Mouse (Mus musculus): Measurements from ENCODE around the gene Disc1.

Disc1 gene

DNA sequence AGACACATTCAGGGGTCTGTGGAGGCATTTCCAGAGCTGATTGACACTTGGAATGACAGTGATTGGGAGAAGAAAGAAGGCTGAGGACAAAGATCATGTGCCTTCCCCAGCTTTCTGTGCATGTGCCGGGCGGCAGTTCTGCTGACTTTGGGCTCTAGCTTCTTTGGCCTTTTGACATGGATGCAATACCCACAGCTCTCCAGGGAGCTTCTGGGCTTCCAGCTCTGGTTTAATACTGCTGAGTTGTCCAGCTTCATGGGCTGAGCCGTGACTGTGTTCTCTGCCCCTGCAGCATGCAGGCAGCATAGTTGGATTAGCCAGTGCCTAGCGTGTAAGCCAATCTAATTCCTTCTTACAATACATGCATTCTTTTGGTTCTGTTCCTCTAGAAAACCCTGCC is 72.5 kb downstream of the Disc1 start:
- no peak for DNase-seq (ENCODE audit: low spot score in 2 of 2)

DNA sequence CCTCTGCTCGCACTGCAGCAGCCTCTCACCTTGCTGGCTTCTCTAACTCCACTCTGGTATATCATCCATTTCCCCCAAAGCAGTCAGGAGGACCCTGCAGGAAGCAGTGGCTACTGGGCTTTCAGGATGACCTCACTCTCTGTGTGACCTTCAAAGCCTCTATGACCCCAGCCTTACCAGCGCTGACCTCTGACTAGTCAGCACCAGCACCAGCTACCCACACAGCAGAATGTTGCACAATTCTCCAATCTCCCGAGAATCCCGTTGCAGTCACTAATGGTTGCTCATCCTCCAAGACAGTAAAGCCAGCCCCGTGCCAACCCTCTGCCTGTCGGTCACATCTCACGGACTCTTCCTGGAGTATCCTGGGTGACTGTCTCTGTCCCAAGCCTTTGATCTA is 73.6 kb downstream of the Disc1 start:
- DNase-seq (ENCODE audit: low spot score in 2 of 2): no peak

DNA sequence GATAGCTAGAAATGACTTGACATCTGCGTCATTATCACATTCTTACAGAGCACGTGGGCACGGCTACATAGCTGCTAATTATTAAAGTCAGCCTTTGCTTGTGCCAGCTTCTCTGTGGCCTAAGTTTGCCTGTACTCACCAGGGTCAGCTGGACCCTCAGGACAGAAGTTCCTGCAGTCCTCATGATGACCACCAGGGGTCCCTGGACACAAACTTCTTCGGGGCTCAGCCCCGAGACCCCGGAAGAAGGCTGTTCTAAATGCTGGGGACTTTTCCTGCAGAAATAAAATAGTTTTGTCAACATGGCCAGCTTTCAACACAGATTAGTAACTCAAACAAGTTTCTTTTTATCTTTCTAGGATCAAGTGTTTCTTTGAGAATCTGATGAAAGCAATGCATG is 74.3 kb downstream of the Disc1 start:
- peak; percentile 48 to 54 for DNase-seq (ENCODE audit: low spot score in 2 of 2)

DNA sequence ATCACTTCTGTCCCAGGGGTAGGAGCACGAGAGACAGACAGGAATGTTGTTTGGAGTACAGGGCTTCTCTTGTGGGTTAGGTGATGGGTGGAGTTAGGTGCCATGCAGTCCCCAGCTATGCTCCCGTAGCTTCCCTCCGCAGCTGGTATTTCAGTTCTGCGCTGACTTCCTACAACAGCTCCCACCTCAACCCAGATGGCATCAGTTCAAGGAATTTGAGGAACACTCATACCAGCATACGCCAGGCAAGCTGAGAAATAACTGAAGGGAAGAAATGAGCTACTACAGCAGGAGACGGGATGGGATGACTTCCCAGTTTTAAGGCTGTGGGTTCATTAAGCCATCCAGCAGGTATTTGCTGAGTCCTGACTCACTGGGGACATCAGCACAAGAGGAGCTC is 76.8 kb downstream of the Disc1 start:
- DNase-seq (ENCODE audit: low spot score in 2 of 2): no peak

DNA sequence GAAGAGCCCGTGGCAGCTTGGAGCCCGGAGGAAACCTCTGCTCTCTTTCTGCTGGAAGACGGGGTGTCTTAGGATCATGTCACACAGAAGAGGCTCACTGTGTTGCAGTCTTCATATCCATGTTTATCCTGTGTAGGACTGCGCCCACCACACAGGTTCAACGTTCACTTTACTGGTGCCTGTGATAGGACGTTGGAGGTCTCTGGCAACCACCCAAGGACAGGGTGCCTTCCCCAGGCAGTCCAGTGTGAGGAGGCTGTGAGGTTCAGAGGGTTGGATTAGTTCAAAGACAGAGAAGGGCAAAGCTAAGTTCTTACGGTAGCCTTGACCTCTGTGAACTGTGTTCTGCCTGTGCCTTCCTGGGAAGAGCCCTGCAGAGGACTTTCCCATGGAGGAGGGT is 77.3 kb downstream of the Disc1 start:
- no peak for DNase-seq (ENCODE audit: low spot score in 2 of 2)

DNA sequence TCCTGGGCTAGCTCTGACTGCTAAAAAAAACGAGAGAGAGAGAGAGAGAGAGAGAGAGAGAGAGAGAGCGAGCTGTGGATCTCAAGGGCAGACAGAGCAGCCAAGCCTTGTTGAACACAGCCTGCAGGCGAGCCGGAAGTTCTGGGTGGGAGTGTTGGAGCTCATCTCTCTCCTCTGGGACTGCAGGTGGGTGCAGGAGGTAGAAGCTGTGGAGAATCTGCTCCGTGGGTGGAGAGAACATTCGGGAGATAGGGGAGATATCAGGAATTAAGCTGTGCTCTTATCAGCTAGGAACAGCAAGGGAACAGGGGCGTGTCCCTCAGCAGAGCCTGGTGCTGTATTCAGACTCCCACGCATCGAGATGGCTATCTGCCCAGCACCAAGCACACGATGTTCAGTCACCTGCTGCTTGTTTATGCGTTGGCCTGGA is 79.7 kb downstream of the Disc1 start:
- no peak for DNase-seq (ENCODE audit: low spot score in 2 of 2)

DNA sequence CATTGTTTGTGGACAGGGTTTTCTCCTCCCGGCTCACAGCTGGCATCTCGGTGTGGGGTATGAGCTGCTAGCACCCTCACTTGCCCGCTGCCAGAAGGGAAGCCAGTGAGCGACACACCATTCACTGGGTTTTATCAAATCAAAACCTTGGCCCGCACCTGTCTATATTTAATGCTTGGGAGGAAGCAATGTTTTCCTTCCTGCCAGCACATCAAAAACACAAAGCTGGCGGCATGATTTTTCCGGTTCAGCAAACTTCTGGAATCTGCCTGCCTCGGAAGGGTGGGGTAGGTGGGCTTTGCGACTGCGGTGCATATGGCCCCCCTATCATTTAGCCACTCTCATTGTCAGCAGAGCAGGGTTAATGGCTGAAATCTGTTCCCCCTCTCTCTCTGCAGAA is 80.9 kb downstream of the Disc1 start:
- peak in 1 of 2 experiments; percentile 9 for DNase-seq (ENCODE audit: low spot score in 2 of 2)

DNA sequence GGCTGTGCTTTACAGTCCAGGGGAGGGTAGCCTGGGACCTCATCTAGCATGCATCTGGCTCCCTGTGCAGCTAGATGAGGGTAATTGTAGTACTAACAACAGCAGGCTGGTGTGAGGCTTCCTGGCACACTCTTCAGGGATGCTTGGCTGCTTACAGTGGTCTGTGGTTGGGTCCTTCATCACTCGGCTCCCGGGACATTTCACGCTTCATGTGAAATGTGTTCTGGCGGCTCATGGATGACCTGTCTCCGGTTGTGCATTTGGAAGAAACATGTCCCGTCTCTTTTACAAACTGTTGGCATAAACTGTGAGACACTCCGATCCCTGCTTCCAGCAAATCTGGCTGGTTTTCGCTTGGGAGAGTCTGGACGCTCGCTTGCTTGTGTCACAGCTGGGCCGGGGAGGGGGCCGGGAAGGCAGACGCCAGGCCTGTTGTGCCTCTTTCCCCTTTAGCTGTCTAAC is 85.7 kb downstream of the Disc1 start:
- DNase-seq (ENCODE audit: low spot score in 2 of 2): peak in 1 of 2 experiments; percentile 67

DNA sequence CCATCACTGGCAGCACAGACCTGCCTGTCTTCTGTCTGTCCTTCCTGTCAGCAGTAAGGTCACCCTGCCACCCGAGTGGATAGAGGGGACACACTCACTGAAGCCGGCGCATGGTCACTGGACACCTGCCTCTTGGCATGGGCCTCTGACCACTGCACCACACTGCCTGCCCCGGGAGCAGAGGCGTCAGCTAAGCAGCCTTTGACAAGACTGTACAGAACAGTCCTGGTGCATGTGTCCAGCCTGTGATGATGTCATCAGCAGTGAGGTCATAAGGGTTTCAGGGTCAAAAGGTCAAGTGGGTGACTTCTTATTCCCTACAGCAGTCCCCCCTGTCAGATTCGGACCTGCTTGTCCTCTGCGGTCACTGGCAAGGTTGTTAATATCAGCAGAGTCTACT is 87.0 kb downstream of the Disc1 start:
- DNase-seq (ENCODE audit: low spot score in 2 of 2): no peak

DNA sequence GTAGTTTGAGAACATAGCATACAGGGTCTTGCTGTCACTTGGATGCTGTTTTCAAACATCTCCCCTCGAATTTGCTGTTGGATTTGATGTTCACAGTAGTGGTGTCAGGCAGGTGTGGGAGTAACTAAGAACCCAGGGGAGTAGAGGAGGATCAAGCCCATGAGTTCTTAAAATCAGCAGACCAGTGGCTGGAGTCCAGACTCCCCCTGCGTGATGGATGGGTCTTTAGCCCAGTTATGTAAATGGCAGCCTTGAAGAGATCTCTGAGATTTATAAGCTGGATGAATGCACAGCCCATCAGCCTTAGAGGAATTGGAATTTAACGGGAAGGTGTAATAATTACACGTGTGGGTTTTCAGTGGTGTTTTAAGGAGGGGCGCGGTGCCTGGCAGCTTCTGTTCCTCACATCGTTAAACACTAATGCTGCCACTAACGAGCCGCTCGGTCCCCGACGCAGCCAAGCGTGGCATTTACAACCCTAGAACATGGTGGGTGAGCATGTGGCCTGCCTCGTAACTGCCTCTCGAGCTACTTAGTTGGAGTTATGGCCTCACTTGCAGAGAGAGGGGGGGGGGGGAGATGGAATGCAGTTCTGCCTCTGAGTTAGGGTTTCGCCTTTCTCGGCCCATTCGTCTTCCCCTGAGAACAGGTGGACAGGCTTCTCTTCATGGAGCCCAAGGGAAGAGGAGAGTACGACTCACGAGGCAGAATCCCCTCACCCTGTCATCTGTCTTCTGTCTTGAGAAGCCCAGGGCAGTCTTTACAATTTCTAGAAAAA is 103.1 kb downstream of the Disc1 start:
- no peak for DNase-seq (ENCODE audit: low spot score in 2 of 2)

DNA sequence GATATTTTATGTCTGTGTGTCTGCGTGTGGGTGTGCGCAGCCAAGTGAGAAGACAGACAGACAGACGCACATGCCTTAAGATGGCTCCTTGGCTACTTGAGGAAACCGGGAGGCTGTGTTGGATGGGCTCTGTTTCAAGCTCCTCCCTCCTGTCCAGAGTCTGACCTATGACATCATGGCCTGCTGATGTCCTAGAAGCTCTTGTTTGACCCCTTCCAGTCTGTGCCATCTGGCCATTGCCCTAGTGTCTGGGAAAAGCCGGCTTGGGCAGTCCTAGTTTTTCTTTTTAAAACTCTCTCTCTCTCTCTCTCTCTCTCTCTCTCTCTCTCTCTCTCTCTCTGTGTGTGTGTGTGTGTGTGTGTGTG is 103.6 kb downstream of the Disc1 start:
- no peak for DNase-seq (ENCODE audit: low spot score in 2 of 2)

DNA sequence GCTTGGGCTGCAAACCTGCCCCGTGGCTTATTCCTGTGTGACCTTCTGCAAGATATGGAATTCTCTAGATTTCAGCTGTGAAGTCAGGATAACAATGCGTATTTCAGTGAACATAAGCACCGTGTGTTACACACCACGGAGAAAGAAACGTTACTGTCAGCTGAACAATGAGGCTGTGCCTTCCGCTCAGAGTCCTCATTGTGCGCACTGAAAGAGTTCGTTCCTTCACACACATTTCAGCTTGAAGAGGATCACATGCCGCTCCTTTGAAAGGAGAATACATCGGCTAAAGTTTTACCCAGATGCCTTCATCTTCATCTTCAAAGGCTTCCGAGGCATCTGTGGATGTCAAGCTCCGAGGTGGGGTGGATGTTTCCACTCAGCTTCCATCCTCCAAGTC is 105.4 kb downstream of the Disc1 start:
- DNase-seq (ENCODE audit: low spot score in 2 of 2): no peak

DNA sequence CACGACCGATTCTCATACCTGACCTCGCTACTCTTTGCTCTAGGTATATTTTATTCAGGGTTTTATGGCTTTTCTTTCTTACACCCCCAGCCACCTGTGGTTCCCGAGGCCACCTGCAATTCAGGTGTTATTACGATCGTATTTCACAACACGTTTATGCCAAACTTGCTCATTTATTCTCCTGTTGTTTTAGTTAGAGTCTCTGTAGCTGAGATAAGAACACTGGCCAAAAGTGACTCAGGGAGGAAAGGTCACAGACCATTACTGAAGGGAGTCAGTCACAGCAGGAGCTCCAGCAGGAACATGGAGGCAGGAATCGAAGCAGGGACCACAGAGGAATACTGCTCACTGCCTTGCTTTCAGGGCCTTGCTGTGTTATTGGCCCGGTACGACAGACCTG is 109.5 kb downstream of the Disc1 start:
- DNase-seq (ENCODE audit: low spot score in 2 of 2): no peak

DNA sequence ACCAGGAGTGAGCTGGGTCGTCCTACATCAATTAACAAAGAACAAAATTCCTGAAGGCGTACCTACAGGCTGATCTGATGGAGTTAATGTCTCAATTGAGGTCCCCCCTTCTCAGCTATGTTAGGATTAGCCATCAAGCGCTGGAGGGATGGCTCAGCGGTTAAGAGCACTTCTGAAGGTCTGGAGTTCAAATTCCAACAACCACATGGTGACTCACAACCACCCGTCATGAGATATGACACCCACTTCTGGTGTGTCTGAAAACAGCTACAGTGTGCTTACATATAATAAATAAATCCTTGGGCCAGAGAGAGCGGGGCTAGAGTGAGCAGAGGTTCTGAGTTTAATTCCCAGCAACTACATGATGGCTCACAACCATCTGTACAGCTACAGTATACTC is 109.9 kb downstream of the Disc1 start:
- no peak for DNase-seq (ENCODE audit: low spot score in 2 of 2)

DNA sequence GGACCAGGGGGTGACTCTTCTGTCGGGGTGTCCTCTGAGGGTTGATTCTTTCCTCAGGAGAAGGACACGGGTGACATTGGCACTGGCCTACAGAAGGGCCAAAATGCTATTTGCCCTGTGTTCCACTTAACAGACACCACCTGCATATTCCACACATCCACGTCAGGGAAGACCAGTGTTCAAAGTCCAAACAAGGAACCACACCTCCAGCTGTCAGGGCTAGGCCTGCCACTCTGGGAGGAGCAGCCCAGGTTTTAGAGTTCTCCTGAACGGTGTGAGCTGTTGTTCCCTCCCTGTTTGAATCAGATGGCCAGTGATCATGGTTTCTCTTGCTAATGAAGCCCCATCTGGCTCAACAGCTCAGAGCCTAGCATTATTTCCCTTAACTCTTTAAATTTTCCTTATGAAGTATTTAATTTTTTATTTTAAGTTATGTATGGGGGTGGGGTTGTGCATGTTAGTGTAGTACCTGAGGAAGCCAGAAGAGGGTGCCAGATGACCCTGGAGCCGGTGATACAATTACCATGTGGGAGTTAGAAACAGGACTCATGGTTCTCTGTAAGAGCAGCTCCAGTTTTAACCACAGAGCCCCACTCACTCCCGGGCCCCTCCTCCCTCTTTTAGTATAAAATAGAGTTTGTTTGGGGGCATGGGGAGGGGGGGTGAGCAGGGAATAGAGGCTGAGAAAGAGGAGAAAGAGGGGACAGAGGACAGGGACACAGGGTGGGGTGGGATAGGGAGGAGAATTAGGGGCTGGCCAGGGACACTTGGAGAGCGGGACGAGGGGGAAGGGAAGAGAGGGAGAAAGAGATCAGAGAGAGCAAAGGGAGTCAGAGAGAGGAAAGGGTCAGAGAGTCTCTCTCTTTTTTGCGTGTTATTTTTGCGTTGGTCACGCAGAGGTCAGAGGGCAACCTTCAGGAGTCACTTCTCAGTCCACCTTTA is 111.8 kb downstream of the Disc1 start:
- DNase-seq (ENCODE audit: low spot score in 2 of 2): peak in 1 of 2 experiments; percentile 50

DNA sequence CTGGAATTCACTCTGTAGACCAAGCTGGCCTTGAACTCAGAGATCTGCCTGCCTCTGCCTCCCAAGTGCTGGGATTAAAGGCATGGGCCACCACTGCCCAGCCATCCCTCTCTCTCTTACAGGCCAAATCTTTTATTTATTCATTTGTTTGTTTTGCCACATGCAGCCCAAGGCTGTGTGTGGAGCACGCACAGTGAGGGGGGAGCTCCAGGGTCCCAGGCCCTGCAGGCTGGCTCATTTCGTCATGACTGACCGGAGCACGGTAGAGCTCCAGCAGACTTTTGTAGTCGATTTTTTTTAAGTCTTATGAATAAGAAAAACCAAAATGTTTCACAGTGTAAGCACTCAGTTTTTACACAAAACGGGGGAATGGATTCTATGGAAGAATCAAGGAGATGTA is 112.5 kb downstream of the Disc1 start:
- DNase-seq (ENCODE audit: low spot score in 2 of 2): no peak

DNA sequence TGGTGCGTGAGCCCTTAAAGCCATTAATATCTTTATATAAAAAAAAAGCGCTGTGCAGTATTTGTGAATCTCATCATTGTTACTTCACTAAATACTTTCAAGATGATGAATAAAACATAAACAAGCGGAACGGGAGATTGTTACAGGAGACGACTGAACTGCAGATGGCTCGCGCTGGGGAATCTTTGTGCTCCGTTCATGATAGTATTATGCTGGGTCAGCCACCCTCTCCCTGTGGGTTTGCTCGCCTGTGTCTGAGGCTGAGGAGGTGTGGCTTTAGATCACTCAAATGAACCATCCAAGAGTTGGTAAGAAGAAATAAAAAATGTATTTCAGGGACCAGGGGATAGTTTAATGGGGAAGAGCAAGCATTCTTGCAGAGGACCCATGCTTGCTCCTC is 113.0 kb downstream of the Disc1 start:
- no peak for DNase-seq (ENCODE audit: low spot score in 2 of 2)

DNA sequence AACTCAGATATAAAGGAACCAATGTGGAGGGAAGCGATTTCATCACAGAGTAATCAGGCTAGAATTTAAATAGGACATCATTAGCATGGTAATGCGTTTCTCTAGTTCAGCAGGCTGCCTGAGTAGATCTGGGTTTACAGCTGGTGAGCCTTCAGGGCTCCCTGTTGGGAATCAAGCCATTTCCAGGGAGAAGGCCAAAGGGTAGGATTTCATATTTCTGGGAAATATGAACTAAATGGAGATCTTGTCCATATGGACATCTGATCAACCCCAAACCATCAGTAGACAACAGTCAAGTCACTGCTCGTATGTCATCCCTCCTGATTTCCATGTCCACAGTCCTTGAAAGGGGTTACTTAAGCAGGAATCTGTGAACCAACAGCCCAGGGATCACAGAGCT is 115.6 kb downstream of the Disc1 start:
- DNase-seq (ENCODE audit: low spot score in 2 of 2): no peak

DNA sequence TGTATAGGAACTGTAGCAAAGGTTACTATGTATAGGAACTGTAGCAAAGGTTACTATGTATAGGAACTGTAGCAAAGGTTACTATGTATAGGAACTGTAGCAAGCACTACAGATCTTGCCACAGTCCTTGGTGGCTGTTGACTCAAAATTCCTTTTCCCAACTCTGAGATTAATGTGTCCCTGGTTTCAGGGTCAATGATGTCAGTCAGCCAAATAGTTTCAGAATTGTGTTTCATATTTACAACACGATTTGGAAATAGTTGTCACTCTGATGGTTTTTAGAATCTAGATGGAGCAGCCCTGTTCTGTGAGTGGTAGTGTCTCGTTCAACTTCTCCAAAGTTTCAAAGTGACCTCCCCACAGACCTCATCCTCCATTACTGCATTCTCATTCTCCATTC is 117.5 kb downstream of the Disc1 start:
- no peak for DNase-seq (ENCODE audit: low spot score in 2 of 2)

DNA sequence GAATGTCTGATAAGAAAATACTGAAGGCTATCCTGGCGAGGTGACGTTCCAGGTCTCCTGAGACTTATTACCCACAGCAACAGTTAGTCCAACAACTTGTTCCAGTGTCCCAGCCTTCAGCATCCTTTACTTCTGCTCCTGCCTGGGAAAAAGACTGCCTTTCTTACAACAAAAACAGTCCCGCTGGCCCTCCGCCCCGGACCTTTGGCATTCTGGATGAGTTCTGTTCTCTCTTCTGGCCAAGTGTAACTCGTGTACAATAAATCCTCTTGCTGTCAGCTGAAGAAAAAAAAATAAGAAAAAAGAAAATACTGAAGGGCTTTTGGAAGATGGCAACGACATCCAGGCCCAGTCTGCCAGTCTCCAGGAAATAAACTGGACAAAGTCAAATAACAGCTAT is 120.2 kb downstream of the Disc1 start:
- peak in 1 of 2 experiments; percentile 34 for DNase-seq (ENCODE audit: low spot score in 2 of 2)

DNA sequence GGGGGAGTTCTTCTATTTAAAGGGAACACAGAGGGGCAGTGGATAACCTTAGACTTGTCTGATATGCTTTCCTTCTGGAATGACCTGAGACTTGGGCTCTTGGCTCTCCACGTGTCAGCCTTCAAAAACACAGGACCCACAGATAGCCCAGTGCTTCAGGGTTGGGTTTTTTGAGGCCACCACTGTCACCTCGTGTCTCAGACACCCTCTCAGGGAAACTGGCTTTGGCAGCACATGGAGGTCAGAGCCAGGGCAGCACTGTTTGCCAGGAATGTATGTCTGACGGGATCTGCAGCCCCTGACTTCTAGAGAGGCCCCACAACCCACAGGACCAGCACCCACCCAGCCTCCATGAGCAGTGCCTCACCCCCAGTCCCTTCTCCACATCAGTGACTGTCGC is 120.9 kb downstream of the Disc1 start:
- DNase-seq (ENCODE audit: low spot score in 2 of 2): no peak

DNA sequence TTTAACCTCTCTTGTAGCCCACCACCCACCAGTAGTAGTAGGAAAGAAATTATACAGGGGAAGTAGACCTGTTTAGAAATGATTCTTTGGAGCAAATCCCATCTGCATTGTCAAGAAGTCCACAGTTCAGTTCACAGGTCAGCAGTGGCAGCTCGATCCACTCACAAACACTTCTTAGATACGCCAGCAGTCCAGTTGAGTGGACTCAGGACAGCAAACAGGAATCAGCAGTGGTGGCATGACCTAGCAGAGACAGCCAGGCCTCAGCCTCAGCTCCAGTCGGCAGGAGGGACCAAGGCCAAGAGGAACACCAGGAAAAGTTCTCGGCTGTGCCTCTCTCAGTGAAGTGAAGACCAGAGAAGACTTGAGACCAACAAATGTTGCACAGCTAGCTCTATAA is 121.7 kb downstream of the Disc1 start:
- no peak for DNase-seq (ENCODE audit: low spot score in 2 of 2)

DNA sequence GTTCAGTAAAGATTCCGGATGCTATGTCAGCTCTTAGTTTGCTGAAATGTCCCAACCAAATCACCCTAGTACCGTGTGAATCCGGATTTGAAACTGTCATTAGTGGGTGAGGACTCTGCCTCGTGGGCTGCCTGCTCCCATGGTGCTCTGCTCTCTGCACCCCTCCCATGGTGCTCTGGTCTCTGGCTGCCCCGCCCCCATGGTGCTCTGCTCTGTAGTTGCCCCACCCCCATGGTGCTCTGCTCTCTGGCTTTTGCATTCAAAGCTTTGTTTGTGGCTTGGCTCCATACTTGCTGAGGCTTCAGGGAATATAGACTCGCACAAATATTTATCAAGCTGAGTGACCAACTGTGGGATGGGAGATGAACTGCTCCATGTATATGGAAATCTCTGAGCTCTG is 123.1 kb downstream of the Disc1 start:
- no peak for DNase-seq (ENCODE audit: low spot score in 2 of 2)

Measured in cerebellum, postnatal 4 days (tissue).